Mouse (Mus musculus) intestine, embryonic 14.5 days (tissue): ENCODE results near the gene BC005624. TPM values are rescaled to one million over a fixed set of nuclear protein-coding genes. Genes with fewer than 3 reads are reported as not detected.

Experiments used
- ATAC-seq: fragments of 200-750 bp; cut with Nextera tagmentation; replicated peaks from 2 replicates; pipeline ENCODE4 v1.8.0; 2017; ENCODE audit warnings: low read depth, moderate number of reproducible peaks, moderate TSS enrichment, moderate library complexity; ENCODE audit not compliant: low FRiP score, low TSS enrichment
- DNase-seq: peaks from one replicate; pipeline ENCODE4 v3.0.0-alpha.2; 2018; ENCODE audit warnings: low spot score
- H3K27ac ChIP-seq: fragments of 300-500 bp; sonication (generic); 2 replicates; pipeline ENCODE4 v1.5.1; 2014; ENCODE audit warnings: low read depth, mild to moderate bottlenecking, control low read depth
- H3K27me3 ChIP-seq: fragments of 300-500 bp; sonication (generic); replicated peaks from 2 replicates; pipeline ENCODE4 v1.6.1; 2014; ENCODE audit warnings: low read length, control low read depth; ENCODE audit not compliant: control insufficient read depth, insufficient read depth
- H3K36me3 ChIP-seq: fragments of 300-500 bp; sonication (generic); 2 replicates; pipeline ENCODE4 v1.6.1; 2014; ENCODE audit warnings: low read length, control low read depth; ENCODE audit not compliant: control insufficient read depth, insufficient read depth
- H3K4me1 ChIP-seq: fragments of 300-500 bp; sonication (generic); replicated peaks from 2 replicates; pipeline ENCODE4 v1.6.1; 2014; ENCODE audit warnings: low read length, control low read depth, mixed read lengths; ENCODE audit not compliant: control insufficient read depth, insufficient read depth
- H3K4me2 ChIP-seq: fragments of 300-500 bp; sonication (generic); 2 replicates; pipeline ENCODE4 v1.6.1; 2014; ENCODE audit warnings: low read length
- H3K4me3 ChIP-seq: fragments of 300-500 bp; sonication (generic); 2 replicates; pipeline ENCODE4 v1.5.1; 2014; ENCODE audit warnings: low read depth, low read length, control low read depth, mixed read lengths
- H3K9ac ChIP-seq: fragments of 300-500 bp; sonication (generic); 2 replicates; pipeline ENCODE4 v1.6.1; 2014; ENCODE audit warnings: mild to moderate bottlenecking, low read length
- H3K9me3 ChIP-seq: fragments of 300-500 bp; sonication (generic); 2 replicates; pipeline ENCODE4 v1.6.1; 2016; ENCODE audit warnings: low read length, control low read depth; ENCODE audit not compliant: control insufficient read depth
- WGBS: fragments of 180-500 bp; shearing (Covaris S2); extraction: QIAGEN DNeasy Blood & Tissue Kit; methylation state at CpG from one replicate; pipeline ENCODE4 v1.1.7; 2014; 5-methylcytosine and 5-hydroxymethylcytosine counted together
- polyA plus RNA-seq: library from polyadenylated mRNA; unstranded; fragments of >200 nt; fragmentation: Nextera tagmentation; extraction: Ambion mirVana; gene quantifications from 2 replicates; pipeline ENCODE4 v1.2.1, GENCODE M21; 2014

Gene BC005624
- polyA plus RNA-seq, 1 experiment from 2014 or later = 45.3 TPM

GRCm38 (mm10) chr2:30994853-30995252 lies 12.9 kb upstream of the BC005624 start:
- Histone ChIP-seq H3K4me2 (no peak overlapping the region), H3K9ac (no peak overlapping the region), H3K4me1 (no peaks in the 10 kb centered on the region), H3K27ac (no peak overlapping the region), H3K9me3 (no peaks in the 10 kb centered on the region), H3K36me3 (no peaks in the 10 kb centered on the region), H3K27me3 (no peaks in the 10 kb centered on the region), H3K4me3 (no peak overlapping the region)
- no peak for DNase-seq
- ATAC-seq = no peak
- 95% methylated on average over 4 of the region's 4 CpGs for WGBS

- H3K4me2 ChIP-seq = no peak overlapping the region
- H3K27me3 ChIP-seq = no peaks in the 10 kb centered on the region
- peaks cover 3% of the 10 kb centered on the region; the same call in 1 of the 2 replicates for H3K4me1 ChIP-seq
- no peak overlapping the region for H3K27ac ChIP-seq
- no peaks in the 10 kb centered on the region for H3K9me3 ChIP-seq
- H3K4me3 ChIP-seq = no peak overlapping the region
- no peak overlapping the region for H3K9ac ChIP-seq
- no peaks in the 10 kb centered on the region for H3K36me3 ChIP-seq
- no peak for DNase-seq
- 82% methylated on average over 9 of the region's 9 CpGs for WGBS
- no peak for ATAC-seq
Measured at GRCm38 (mm10) chr2:30990221-30990620, 8.2 kb upstream of the BC005624 start.

GRCm38 (mm10) chr2:30985111-30986020 lies 3.4 kb upstream of the BC005624 start:
- peak; percentile 9; the same call in 1 of the 2 replicates for ATAC-seq
- Histone ChIP-seq H3K9ac (no peak overlapping the region), H3K27me3 (no peaks in the 10 kb centered on the region), H3K4me2 (peak overlapping the region; percentile 18), H3K36me3 (no peaks in the 10 kb centered on the region), H3K27ac (peak overlapping the region; percentile 34), H3K4me3 (no peak overlapping the region), H3K4me1 (peaks cover 16% of the 10 kb centered on the region), H3K9me3 (no peaks in the 10 kb centered on the region)
- 22% methylated on average over 17 of the region's 17 CpGs for WGBS
- peak; percentile 79 for DNase-seq

- Histone ChIP-seq H3K27me3 (no peaks in the 10 kb centered on the region), H3K9me3 (no peaks in the 10 kb centered on the region), H3K27ac (no peak overlapping the region), H3K4me2 (peak overlapping the region; percentile 73), H3K36me3 (peaks cover 17% of the 10 kb centered on the region), H3K9ac (peak overlapping the region; percentile 43; the same call in 1 of the 2 replicates), H3K4me3 (peak overlapping the region; percentile 84), H3K4me1 (peaks cover 16% of the 10 kb centered on the region)
- WGBS = 48% methylated on average over 7 of the region's 7 CpGs
- ATAC-seq = no peak
- DNase-seq = peak; percentile 56
Measured at GRCm38 (mm10) chr2:30983024-30983423, 1.0 kb upstream of the BC005624 start.

GRCm38 (mm10) chr2:30967352-30968327 lies 14.4 kb downstream of the BC005624 start, which contains the start of gene Tor1a:
Tor1a (minus strand) TSS chr2:30967933.
- H3K4me2 ChIP-seq = peak within 1 kb of the TSS; percentile 87
- peak within 1 kb of the TSS; percentile 100 for H3K4me3 ChIP-seq
- peak within 1 kb of the TSS; percentile 86 for H3K9ac ChIP-seq
- 2% methylated on average over 59 of the region's 59 CpGs for WGBS
- DNase-seq (peak; percentile 92), ATAC-seq (peak; percentile 92)
- peak within 1 kb of the TSS; percentile 59; the same call in 1 of the 2 replicates for H3K27ac ChIP-seq
- H3K27me3 ChIP-seq = no peaks in the 10 kb centered on the region
- H3K36me3 ChIP-seq = peaks cover 24% of the 10 kb centered on the region
- H3K4me1 ChIP-seq = peaks cover 11% of the 10 kb centered on the region
- no peaks in the 10 kb centered on the region for H3K9me3 ChIP-seq

GRCm38 (mm10) chr2:30966826-30967225 lies 15.2 kb downstream of the BC005624 start:
- peaks cover 11% of the 10 kb centered on the region for H3K4me1 ChIP-seq
- H3K36me3 ChIP-seq = peaks cover 31% of the 10 kb centered on the region
- H3K4me3 ChIP-seq = peak overlapping the region; percentile 100
- H3K27me3 ChIP-seq = no peaks in the 10 kb centered on the region
- H3K9me3 ChIP-seq = no peaks in the 10 kb centered on the region
- ATAC-seq (no peak), DNase-seq (peak; percentile 60)
- H3K9ac ChIP-seq = peak overlapping the region; percentile 86
- no peak overlapping the region for H3K27ac ChIP-seq
- H3K4me2 ChIP-seq = peak overlapping the region; percentile 87
- WGBS = 18% methylated on average over 16 of the region's 16 CpGs

GRCm38 (mm10) chr2:30965627-30966026 lies 16.4 kb downstream of the BC005624 start:
- ATAC-seq = no peak
- Histone ChIP-seq H3K4me3 (no peak overlapping the region), H3K4me1 (peaks cover 11% of the 10 kb centered on the region), H3K36me3 (peaks cover 43% of the 10 kb centered on the region), H3K9ac (no peak overlapping the region), H3K27ac (no peak overlapping the region), H3K27me3 (no peaks in the 10 kb centered on the region), H3K9me3 (no peaks in the 10 kb centered on the region), H3K4me2 (no peak overlapping the region)
- DNase-seq = no peak
- WGBS = 91% methylated on average over 8 of the region's 8 CpGs

GRCm38 (mm10) chr2:30962570-30963254 lies 19.3 kb downstream of the BC005624 start:
- WGBS = 82% methylated on average over 11 of the region's 11 CpGs
- Histone ChIP-seq H3K9me3 (no peaks in the 10 kb centered on the region), H3K4me1 (peaks cover 11% of the 10 kb centered on the region), H3K9ac (no peak overlapping the region), H3K4me3 (no peak overlapping the region), H3K27ac (no peak overlapping the region), H3K4me2 (no peak overlapping the region), H3K27me3 (no peaks in the 10 kb centered on the region), H3K36me3 (peaks cover 73% of the 10 kb centered on the region)
- ATAC-seq (no peak), DNase-seq (no peak)
